ENCODE assay signal across 12 mouse cellular contexts in genomic region chr1:78725191-78725490, GRCm38 (mm10).
DNase-seq lines count a peak whose midpoint lies in the region; ATAC-seq and TF ChIP-seq lines count a peak whose summit lies in the region.
"Had no signal": no experiment of that assay in that cellular context is flagged by ENCODE, and none has a peak within 500 bp of the region (broad histone marks: within the 10 kb centered on the region; RNA-seq: fewer than 3 reads in every experiment).

No protein-coding gene starts in this region.

- no peaks in the 10 kb centered on the region for H3K27me3 ChIP-seq in forebrain, embryonic 11.5 days (ENCODE audit: control insufficient read depth, insufficient read depth, low read length)
- no peaks in the 10 kb centered on the region for H3K27me3 ChIP-seq in forebrain, embryonic 10.5 days (ENCODE audit: poor library complexity, severe bottlenecking)
- no peaks in the 10 kb centered on the region for H3K27me3 ChIP-seq in hindbrain, embryonic 13.5 days
- no peaks in the 10 kb centered on the region for H3K27me3 ChIP-seq in midbrain, postnatal 0 days (ENCODE audit: insufficient read depth, low read length)
- H3K27me3 ChIP-seq in kidney, embryonic 15.5 days = no peaks in the 10 kb centered on the region
- H3K27me3 ChIP-seq in intestine, embryonic 15.5 days (replicated peaks) = no peaks in the 10 kb centered on the region
- H3K27me3 ChIP-seq: embryonic facial prominence, embryonic 12.5 days; liver, embryonic 13.5 days; Patski had no signal

- ATAC-seq in forebrain, embryonic 11.5 days (replicated peaks; ENCODE audit: low FRiP score) = 0 out of 2 replicates have a peak, but pooled peaks have one; percentile 51
- peak; percentile 72 for ATAC-seq in hindbrain, embryonic 13.5 days (ENCODE audit: low FRiP score)
- ATAC-seq in midbrain, postnatal 0 days (ENCODE audit: low FRiP score) = 0 out of 2 replicates have a peak, but pooled peaks have one; percentile 47
- ATAC-seq in kidney, embryonic 15.5 days (replicated peaks; ENCODE audit: low FRiP score) = no peak
- no peak for ATAC-seq in intestine, embryonic 15.5 days

- no peaks in the 10 kb centered on the region for H3K9me3 ChIP-seq in forebrain, embryonic 11.5 days (ENCODE audit: control insufficient read depth, low read length)
- H3K9me3 ChIP-seq in forebrain, embryonic 10.5 days = no peaks in the 10 kb centered on the region
- H3K9me3 ChIP-seq in hindbrain, embryonic 13.5 days = no peaks in the 10 kb centered on the region
- no peaks in the 10 kb centered on the region for H3K9me3 ChIP-seq in midbrain, postnatal 0 days (ENCODE audit: low read length)
- H3K9me3 ChIP-seq in kidney, embryonic 15.5 days (replicated peaks) = no peaks in the 10 kb centered on the region
- no peaks in the 10 kb centered on the region for H3K9me3 ChIP-seq in intestine, embryonic 15.5 days
- H3K9me3 ChIP-seq: embryonic facial prominence, embryonic 12.5 days; heart, embryonic 10.5 days; liver, embryonic 13.5 days had no signal

- no peak for DNase-seq in forebrain, embryonic 11.5 days (ENCODE audit: low spot score)
- DNase-seq in forebrain, embryonic 10.5 days (ENCODE audit: extremely low spot score, low spot score) = no peak
- DNase-seq in MN1 (ENCODE audit: low spot score) = peak; percentile 26
- DNase-seq in midbrain, postnatal 0 days (ENCODE audit: low spot score) = no peak
- no peak for DNase-seq in testis, postnatal 14 days (ENCODE audit: low spot score)

- H3K4me3 ChIP-seq in forebrain, embryonic 11.5 days (ENCODE audit: low read depth, low read length) = no peak overlapping the region
- H3K4me3 ChIP-seq in forebrain, embryonic 10.5 days = no peak overlapping the region
- H3K4me3 ChIP-seq in hindbrain, embryonic 13.5 days = no peak overlapping the region
- H3K4me3 ChIP-seq in midbrain, postnatal 0 days (ENCODE audit: low read depth, low read length) = no peak overlapping the region
- no peak overlapping the region for H3K4me3 ChIP-seq in kidney, embryonic 15.5 days (replicated peaks)
- H3K4me3 ChIP-seq in intestine, embryonic 15.5 days (replicated peaks) = no peak overlapping the region
- H3K4me3 ChIP-seq: embryonic facial prominence, embryonic 12.5 days; heart, embryonic 10.5 days; liver, embryonic 13.5 days had no signal

- WGBS in forebrain, embryonic 11.5 days = 76% methylated on average over 3 of the region's 3 CpGs
- WGBS in forebrain, embryonic 10.5 days = 77% methylated on average over 3 of the region's 3 CpGs
- 47% methylated on average over 3 of the region's 3 CpGs for WGBS in hindbrain, embryonic 13.5 days
- WGBS in midbrain, postnatal 0 days = 43% methylated on average over 3 of the region's 3 CpGs
- WGBS in kidney, embryonic 15.5 days = 44% methylated on average over 3 of the region's 3 CpGs
- 57% methylated on average over 3 of the region's 3 CpGs for WGBS in intestine, embryonic 15.5 days

- H3K4me2 ChIP-seq in forebrain, embryonic 11.5 days (ENCODE audit: low read depth, low read length, severe bottlenecking) = no peak overlapping the region
- H3K4me2 ChIP-seq in hindbrain, embryonic 13.5 days = no peak overlapping the region
- H3K4me2 ChIP-seq in midbrain, postnatal 0 days (ENCODE audit: low read depth, low read length, poor library complexity, severe bottlenecking) = no peak overlapping the region
- H3K4me2 ChIP-seq in kidney, embryonic 15.5 days = no peak overlapping the region
- no peak overlapping the region for H3K4me2 ChIP-seq in intestine, embryonic 15.5 days (replicated peaks)
- H3K4me2 ChIP-seq: embryonic facial prominence, embryonic 12.5 days; liver, embryonic 13.5 days had no signal

- no peak for TF ChIP-seq CTCF in midbrain, postnatal 0 days (IDR thresholded peaks at IDR 0.05)

- no peaks in the 10 kb centered on the region for H3K4me1 ChIP-seq in forebrain, embryonic 11.5 days (replicated peaks; ENCODE audit: control insufficient read depth, insufficient read depth, low read length)
- H3K4me1 ChIP-seq in forebrain, embryonic 10.5 days = peaks cover 7% of the 10 kb centered on the region
- peaks cover 20% of the 10 kb centered on the region for H3K4me1 ChIP-seq in hindbrain, embryonic 13.5 days (replicated peaks)
- no peaks in the 10 kb centered on the region for H3K4me1 ChIP-seq in midbrain, postnatal 0 days (ENCODE audit: insufficient read depth, low read length)
- peaks cover 25% of the 10 kb centered on the region for H3K4me1 ChIP-seq in kidney, embryonic 15.5 days
- H3K4me1 ChIP-seq in intestine, embryonic 15.5 days (replicated peaks) = 0 out of 2 replicates have a peak, but pooled peaks cover 3% of the 10 kb centered on the region
- H3K4me1 ChIP-seq: heart, embryonic 10.5 days; liver, embryonic 13.5 days had no signal

- H3K9ac ChIP-seq in forebrain, embryonic 11.5 days (ENCODE audit: low read length) = no peak overlapping the region
- no peak overlapping the region for H3K9ac ChIP-seq in hindbrain, embryonic 13.5 days
- no peak overlapping the region for H3K9ac ChIP-seq in midbrain, postnatal 0 days (replicated peaks; ENCODE audit: low read length, poor library complexity, severe bottlenecking)
- no peak overlapping the region for H3K9ac ChIP-seq in kidney, embryonic 15.5 days
- no peak overlapping the region for H3K9ac ChIP-seq in intestine, embryonic 15.5 days
- H3K9ac ChIP-seq: embryonic facial prominence, embryonic 12.5 days; liver, embryonic 13.5 days had no signal

- H3K36me3 ChIP-seq in forebrain, embryonic 11.5 days (ENCODE audit: control insufficient read depth, insufficient read depth, low read length) = no peaks in the 10 kb centered on the region
- no peaks in the 10 kb centered on the region for H3K36me3 ChIP-seq in forebrain, embryonic 10.5 days (replicated peaks)
- H3K36me3 ChIP-seq in hindbrain, embryonic 13.5 days = no peaks in the 10 kb centered on the region
- no peaks in the 10 kb centered on the region for H3K36me3 ChIP-seq in midbrain, postnatal 0 days (ENCODE audit: insufficient read depth, low read length)
- H3K36me3 ChIP-seq in kidney, embryonic 15.5 days = no peaks in the 10 kb centered on the region
- no peaks in the 10 kb centered on the region for H3K36me3 ChIP-seq in intestine, embryonic 15.5 days
- H3K36me3 ChIP-seq: embryonic facial prominence, embryonic 12.5 days; heart, embryonic 10.5 days; liver, embryonic 13.5 days had no signal

- H3K27ac ChIP-seq in forebrain, embryonic 11.5 days (ENCODE audit: low read depth, low read length) = no peak overlapping the region
- H3K27ac ChIP-seq in forebrain, embryonic 10.5 days = no peak overlapping the region
- H3K27ac ChIP-seq in hindbrain, embryonic 13.5 days = 0 out of 2 replicates have a peak overlapping the region, but pooled peaks have one; percentile 6
- H3K27ac ChIP-seq in midbrain, postnatal 0 days (ENCODE audit: low read depth, low read length) = no peak overlapping the region
- H3K27ac ChIP-seq in kidney, embryonic 15.5 days = no peak overlapping the region
- H3K27ac ChIP-seq in intestine, embryonic 15.5 days = no peak overlapping the region
- H3K27ac ChIP-seq: liver, embryonic 13.5 days had no signal

Comparison
In these comparisons a context has a peak if more than half of its experiments do, and no peak if none do; other contexts are left out.
1. ATAC-seq: peak in forebrain, embryonic 11.5 days (single experiment), hindbrain, embryonic 13.5 days (single experiment) and midbrain, postnatal 0 days (single experiment); none in kidney, embryonic 15.5 days (single experiment) and intestine, embryonic 15.5 days (single experiment).